Mouse (Mus musculus): ENCODE measurements around the gene Gm28729. TPM values are rescaled to one million over a fixed set of nuclear protein-coding genes. Genes with fewer than 3 reads are reported as not detected.

Gene Gm28729
- total RNA-seq (2023): not detected

GRCm38 (mm10) chr9:96524972-96525506, at the start of gene Gm28729:
Gene Gm28729 (minus strand): TSS chr9:96525264.

GRCm38 (mm10) chr9:96478071-96478888, 46.8 kb downstream of the Gm28729 start, which contains the start of gene Rnf7:
Gene Rnf7 (minus strand): TSS chr9:96478675.

Other genes with a start within 250 kb of the Gm28729 start
- gene Atp1b3, start 160.8 kb downstream of the Gm28729 start, total RNA-seq (2023): 100 to 1,000 TPM; 265 to 284 TPM
- 10 to 100 TPM; 35.5 to 35.8 TPM for gene Rnf7, start 46.6 kb downstream of the Gm28729 start, total RNA-seq (2023)
- gene Rasa2, start 106.4 kb upstream of the Gm28729 start, total RNA-seq (2023): 10 to 100 TPM; 11.3 to 12.1 TPM
- 10 to 100 TPM; 21.5 to 24.5 TPM for gene Zbtb38, start 227.6 kb upstream of the Gm28729 start, total RNA-seq (2023)